Mouse (Mus musculus): ENCODE results near the gene Uqcrc2. TPM values are rescaled to one million over a fixed set of nuclear protein-coding genes. Genes with fewer than 3 reads are reported as not detected.

The Uqcrc2 gene
- polyA plus RNA-seq, 1 experiment from 2014 or later = 345 TPM

DNA sequence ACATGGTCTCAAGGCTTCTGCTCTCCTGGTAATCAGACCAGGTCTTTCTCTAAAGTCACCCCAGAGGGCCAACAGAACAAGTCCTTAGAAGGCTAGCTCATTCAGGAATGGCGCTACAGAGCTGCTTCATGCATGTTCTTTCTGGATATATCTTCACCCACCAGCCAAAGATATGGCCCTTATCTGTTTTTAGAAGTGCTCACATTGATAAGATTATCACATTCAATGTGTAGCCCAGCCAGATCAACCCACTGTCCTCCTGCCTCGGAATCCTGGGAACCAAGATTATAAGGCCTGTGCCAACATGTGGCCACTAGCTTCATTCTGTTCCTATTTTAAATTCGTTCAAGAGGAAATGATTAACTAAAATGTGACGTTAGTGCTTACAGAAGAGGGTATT is 47.0 kb downstream of the Uqcrc2 start:
- Histone ChIP-seq H3K4me3 (ENCODE audit: low read length) (no peak overlapping the region), H3K9me3 (ENCODE audit: control insufficient read depth, low read length) (no peaks in the 10 kb centered on the region), H3K36me3 (ENCODE audit: control insufficient read depth, insufficient read depth, low read length) (no peaks in the 10 kb centered on the region), H3K27ac (ENCODE audit: low read length) (no peak overlapping the region), H3K9ac (ENCODE audit: low read depth, low read length) (no peak overlapping the region), H3K4me2 (ENCODE audit: low read depth, low read length) (no peak overlapping the region), H3K4me1 (ENCODE audit: control insufficient read depth, insufficient read depth, low read length) (peaks cover 14% of the 10 kb centered on the region), H3K27me3 (replicated peaks; ENCODE audit: control insufficient read depth, insufficient read depth, low read length) (no peaks in the 10 kb centered on the region)
- 60% methylated on average over 4 of the region's 4 CpGs for WGBS
- no peak for ATAC-seq

- Histone ChIP-seq H3K4me1 (ENCODE audit: control insufficient read depth, insufficient read depth, low read length) (0 out of 2 replicates have a peak, but pooled peaks cover 8% of the 10 kb centered on the region), H3K27ac (ENCODE audit: low read length) (no peak overlapping the region), H3K9me3 (ENCODE audit: control insufficient read depth, low read length) (no peaks in the 10 kb centered on the region), H3K4me2 (ENCODE audit: low read depth, low read length) (no peak overlapping the region), H3K4me3 (ENCODE audit: low read length) (no peak overlapping the region), H3K36me3 (ENCODE audit: control insufficient read depth, insufficient read depth, low read length) (no peaks in the 10 kb centered on the region), H3K27me3 (replicated peaks; ENCODE audit: control insufficient read depth, insufficient read depth, low read length) (no peaks in the 10 kb centered on the region), H3K9ac (ENCODE audit: low read depth, low read length) (no peak overlapping the region)
- 0 out of 2 replicates have a peak, but pooled peaks have one; percentile 44 for ATAC-seq
- WGBS = 55% methylated on average over 2 of the region's 2 CpGs
These were observed 49.8 kb downstream of the Uqcrc2 start for GRCm38 (mm10) chr7:120684731-120685161.

DNA sequence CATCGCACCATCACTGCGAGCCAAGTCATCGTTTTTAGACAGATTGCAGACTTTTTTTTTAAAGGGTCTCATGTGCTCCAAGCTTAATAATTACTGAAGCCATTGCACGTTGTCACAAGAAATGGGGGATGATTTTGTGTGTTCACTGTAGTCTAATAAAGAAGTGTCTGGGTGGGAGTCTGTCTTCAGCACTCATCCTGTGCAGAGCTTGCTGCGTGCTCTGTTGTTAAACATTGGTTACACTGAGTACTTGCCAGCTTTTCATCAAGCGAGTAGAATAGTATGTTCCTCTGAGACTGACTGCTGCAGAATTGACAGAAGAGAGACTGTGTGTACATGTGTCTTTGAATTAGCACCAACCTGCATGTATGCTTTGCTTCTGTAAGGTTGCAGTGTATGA is 50.3 kb downstream of the Uqcrc2 start:
- no peak overlapping the region for H3K9ac ChIP-seq (ENCODE audit: low read depth, low read length)
- ATAC-seq = no peak
- no peak overlapping the region for H3K4me3 ChIP-seq (ENCODE audit: low read length)
- 0 out of 2 replicates have a peak overlapping the region, but pooled peaks have one; percentile 15 for H3K27ac ChIP-seq (ENCODE audit: low read length)
- no peaks in the 10 kb centered on the region for H3K36me3 ChIP-seq (ENCODE audit: control insufficient read depth, insufficient read depth, low read length)
- H3K4me1 ChIP-seq (ENCODE audit: control insufficient read depth, insufficient read depth, low read length) = 0 out of 2 replicates have a peak, but pooled peaks cover 8% of the 10 kb centered on the region
- H3K9me3 ChIP-seq (ENCODE audit: control insufficient read depth, low read length) = no peaks in the 10 kb centered on the region
- H3K27me3 ChIP-seq (replicated peaks; ENCODE audit: control insufficient read depth, insufficient read depth, low read length) = no peaks in the 10 kb centered on the region
- H3K4me2 ChIP-seq (ENCODE audit: low read depth, low read length) = no peak overlapping the region
- 58% methylated on average over 6 of the region's 6 CpGs for WGBS

DNA sequence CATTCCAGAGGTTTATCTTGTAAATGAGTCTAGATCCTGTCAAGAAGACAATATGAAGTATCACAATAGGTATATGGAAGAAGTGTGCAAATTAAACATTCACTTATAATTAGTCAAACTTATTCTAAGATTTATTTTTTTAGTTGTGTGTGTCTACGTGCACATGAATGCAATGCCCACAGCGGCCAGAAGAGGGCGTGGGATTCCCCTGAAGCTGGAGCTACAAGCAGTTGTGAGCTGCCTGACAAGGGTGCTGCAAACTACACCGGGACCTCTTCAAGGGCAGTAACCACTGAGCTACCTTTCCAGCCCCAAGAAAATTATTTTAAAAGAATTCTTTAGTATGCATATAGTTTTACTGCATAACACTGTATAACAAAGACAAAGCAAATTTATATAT is 55.7 kb downstream of the Uqcrc2 start:
- no peak overlapping the region for H3K4me2 ChIP-seq (ENCODE audit: low read depth, low read length)
- no peak overlapping the region for H3K27ac ChIP-seq (ENCODE audit: low read length)
- no peak overlapping the region for H3K4me3 ChIP-seq (ENCODE audit: low read length)
- no peaks in the 10 kb centered on the region for H3K4me1 ChIP-seq (ENCODE audit: control insufficient read depth, insufficient read depth, low read length)
- ATAC-seq = no peak
- H3K9me3 ChIP-seq (ENCODE audit: control insufficient read depth, low read length) = no peaks in the 10 kb centered on the region
- no peak overlapping the region for H3K9ac ChIP-seq (ENCODE audit: low read depth, low read length)
- H3K27me3 ChIP-seq (replicated peaks; ENCODE audit: control insufficient read depth, insufficient read depth, low read length) = no peaks in the 10 kb centered on the region
- 79% methylated on average over 4 of the region's 4 CpGs for WGBS
- H3K36me3 ChIP-seq (ENCODE audit: control insufficient read depth, insufficient read depth, low read length) = no peaks in the 10 kb centered on the region

DNA sequence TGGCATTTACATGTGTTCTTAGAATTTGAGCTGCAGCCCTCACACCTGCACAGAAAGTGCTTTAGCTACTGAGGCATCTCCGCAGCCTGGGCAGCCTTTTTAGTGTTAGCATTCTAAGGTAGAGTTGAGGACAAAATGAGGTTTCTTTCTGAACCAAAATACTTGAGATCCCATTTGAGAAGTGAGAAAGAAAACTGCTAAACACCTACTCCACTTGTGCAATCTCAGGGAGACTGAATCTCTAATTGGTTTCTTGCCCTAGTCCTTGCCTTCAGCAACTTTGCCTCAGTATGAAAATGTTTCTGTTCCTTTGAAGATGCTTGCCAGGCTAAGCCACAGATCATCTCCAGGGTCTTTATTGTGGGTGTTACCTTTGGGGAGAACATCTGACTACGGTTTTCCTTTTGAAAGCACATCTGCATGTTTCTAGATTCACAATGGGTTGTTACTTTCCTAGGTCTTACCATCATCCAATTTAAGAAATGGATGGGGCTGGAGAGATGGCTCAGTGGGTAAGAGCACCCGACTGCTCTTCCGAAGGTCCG is 58.9 kb downstream of the Uqcrc2 start:
- no peaks in the 10 kb centered on the region for H3K9me3 ChIP-seq (ENCODE audit: control insufficient read depth, low read length)
- H3K4me1 ChIP-seq (ENCODE audit: control insufficient read depth, insufficient read depth, low read length) = no peaks in the 10 kb centered on the region
- H3K36me3 ChIP-seq (ENCODE audit: control insufficient read depth, insufficient read depth, low read length) = no peaks in the 10 kb centered on the region
- no peaks in the 10 kb centered on the region for H3K27me3 ChIP-seq (replicated peaks; ENCODE audit: control insufficient read depth, insufficient read depth, low read length)
- H3K4me2 ChIP-seq (ENCODE audit: low read depth, low read length) = no peak overlapping the region
- ATAC-seq = no peak
- H3K27ac ChIP-seq (ENCODE audit: low read length) = no peak overlapping the region
- H3K9ac ChIP-seq (ENCODE audit: low read depth, low read length) = no peak overlapping the region
- WGBS = 95% methylated on average over 5 of the region's 5 CpGs
- no peak overlapping the region for H3K4me3 ChIP-seq (ENCODE audit: low read length)

DNA sequence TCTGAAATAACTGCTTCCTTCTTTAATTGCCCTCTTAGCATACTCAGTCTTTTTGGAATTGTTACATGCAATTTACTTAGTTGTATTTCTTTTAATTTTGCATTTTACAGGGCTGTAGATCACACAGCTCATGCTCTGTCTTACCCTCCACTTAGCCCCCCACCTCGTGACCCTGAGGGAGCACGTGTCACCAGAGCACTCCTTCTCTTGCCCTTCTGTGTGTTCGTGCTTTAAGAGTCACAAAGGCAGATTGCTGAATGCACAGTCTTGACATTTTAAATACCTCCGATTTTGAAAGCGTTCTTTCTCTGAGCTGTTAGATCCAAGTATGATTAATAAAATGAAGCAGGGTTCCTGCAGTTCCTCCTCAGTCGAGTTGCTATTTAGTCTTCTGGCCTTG is 60.2 kb downstream of the Uqcrc2 start:
- Histone ChIP-seq H3K36me3 (ENCODE audit: control insufficient read depth, insufficient read depth, low read length) (no peaks in the 10 kb centered on the region), H3K27me3 (replicated peaks; ENCODE audit: control insufficient read depth, insufficient read depth, low read length) (no peaks in the 10 kb centered on the region), H3K4me1 (ENCODE audit: control insufficient read depth, insufficient read depth, low read length) (no peaks in the 10 kb centered on the region), H3K4me3 (ENCODE audit: low read length) (no peak overlapping the region), H3K9ac (ENCODE audit: low read depth, low read length) (no peak overlapping the region), H3K4me2 (ENCODE audit: low read depth, low read length) (no peak overlapping the region), H3K9me3 (ENCODE audit: control insufficient read depth, low read length) (no peaks in the 10 kb centered on the region), H3K27ac (ENCODE audit: low read length) (no peak overlapping the region)
- WGBS = 39% methylated on average over 6 of the region's 6 CpGs
- no peak for ATAC-seq

- Histone ChIP-seq H3K4me1 (ENCODE audit: control insufficient read depth, insufficient read depth, low read length) (no peaks in the 10 kb centered on the region), H3K9ac (ENCODE audit: low read depth, low read length) (no peak overlapping the region), H3K9me3 (ENCODE audit: control insufficient read depth, low read length) (no peaks in the 10 kb centered on the region), H3K27ac (ENCODE audit: low read length) (no peak overlapping the region), H3K36me3 (ENCODE audit: control insufficient read depth, insufficient read depth, low read length) (no peaks in the 10 kb centered on the region), H3K27me3 (replicated peaks; ENCODE audit: control insufficient read depth, insufficient read depth, low read length) (no peaks in the 10 kb centered on the region), H3K4me3 (ENCODE audit: low read length) (no peak overlapping the region), H3K4me2 (ENCODE audit: low read depth, low read length) (no peak overlapping the region)
- ATAC-seq = no peak
- WGBS = 75% methylated on average over 1 of the region's 1 CpGs
These were observed 60.7 kb downstream of the Uqcrc2 start for GRCm38 (mm10) chr7:120695641-120696040.

DNA sequence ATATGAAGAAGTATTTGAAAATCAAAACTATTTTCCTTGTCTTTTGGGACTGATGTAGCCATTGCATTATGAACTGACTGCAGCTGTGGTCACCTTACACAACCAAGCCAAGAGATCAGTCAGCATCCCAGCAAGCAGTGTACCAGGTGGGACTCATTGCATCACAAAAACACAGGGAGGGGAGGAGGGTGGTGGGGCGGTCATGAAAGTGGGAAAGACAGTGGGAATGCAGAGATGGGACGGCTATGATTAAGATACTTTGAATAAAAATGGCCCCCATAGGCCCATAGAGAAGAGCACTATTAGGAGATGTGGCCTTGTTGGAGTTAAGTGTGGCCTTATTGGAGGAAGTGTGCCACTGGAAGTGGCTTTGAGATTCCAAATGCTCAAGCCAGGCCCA is 61.4 kb downstream of the Uqcrc2 start:
- H3K36me3 ChIP-seq (ENCODE audit: control insufficient read depth, insufficient read depth, low read length) = no peaks in the 10 kb centered on the region
- 91% methylated on average over 2 of the region's 2 CpGs for WGBS
- ATAC-seq = no peak
- no peak overlapping the region for H3K4me3 ChIP-seq (ENCODE audit: low read length)
- H3K4me2 ChIP-seq (ENCODE audit: low read depth, low read length) = no peak overlapping the region
- no peak overlapping the region for H3K27ac ChIP-seq (ENCODE audit: low read length)
- no peaks in the 10 kb centered on the region for H3K27me3 ChIP-seq (replicated peaks; ENCODE audit: control insufficient read depth, insufficient read depth, low read length)
- H3K9me3 ChIP-seq (ENCODE audit: control insufficient read depth, low read length) = no peaks in the 10 kb centered on the region
- no peak overlapping the region for H3K9ac ChIP-seq (ENCODE audit: low read depth, low read length)
- no peaks in the 10 kb centered on the region for H3K4me1 ChIP-seq (ENCODE audit: control insufficient read depth, insufficient read depth, low read length)

GRCm38 (mm10) chr7:120699586-120699985 is 64.6 kb downstream of the Uqcrc2 start:
- no peak for ATAC-seq

DNA sequence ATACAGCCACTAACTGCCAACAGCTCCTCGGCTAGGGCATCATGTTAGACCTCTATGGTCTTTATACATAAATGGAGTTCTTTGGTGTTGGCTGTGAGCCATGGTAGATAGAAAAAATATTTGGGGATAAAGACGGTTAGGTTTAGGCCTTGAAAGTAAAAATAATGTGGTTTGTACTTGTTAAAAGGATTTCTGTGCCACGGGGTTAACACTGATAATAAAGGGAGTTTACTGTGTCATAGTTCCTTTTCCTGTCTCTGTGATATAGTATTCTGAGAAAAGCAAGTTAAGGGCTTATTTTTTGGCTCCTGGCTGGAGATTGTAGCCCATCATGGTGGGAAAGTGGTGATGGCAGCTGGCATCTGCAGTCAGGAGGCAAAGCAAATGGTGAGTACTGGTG is 68.9 kb downstream of the Uqcrc2 start:
- H3K36me3 ChIP-seq (ENCODE audit: control insufficient read depth, insufficient read depth, low read length) = no peaks in the 10 kb centered on the region
- no peak overlapping the region for H3K4me3 ChIP-seq (ENCODE audit: low read length)
- no peak overlapping the region for H3K9ac ChIP-seq (ENCODE audit: low read depth, low read length)
- no peaks in the 10 kb centered on the region for H3K9me3 ChIP-seq (ENCODE audit: control insufficient read depth, low read length)
- H3K4me2 ChIP-seq (ENCODE audit: low read depth, low read length) = no peak overlapping the region
- H3K27me3 ChIP-seq (replicated peaks; ENCODE audit: control insufficient read depth, insufficient read depth, low read length) = no peaks in the 10 kb centered on the region
- H3K27ac ChIP-seq (ENCODE audit: low read length) = no peak overlapping the region
- ATAC-seq = no peak
- 56% methylated on average over 3 of the region's 3 CpGs for whole genome bisulfite sequencing
- no peaks in the 10 kb centered on the region for H3K4me1 ChIP-seq (ENCODE audit: control insufficient read depth, insufficient read depth, low read length)

More at GRCm38 (mm10) chr7:120699586-120699985, 64.6 kb downstream of the Uqcrc2 start:
- Histone ChIP-seq H3K4me3 (ENCODE audit: low read length) (no peak overlapping the region), H3K4me2 (ENCODE audit: low read depth, low read length) (no peak overlapping the region), H3K27me3 (replicated peaks; ENCODE audit: control insufficient read depth, insufficient read depth, low read length) (no peaks in the 10 kb centered on the region), H3K36me3 (ENCODE audit: control insufficient read depth, insufficient read depth, low read length) (no peaks in the 10 kb centered on the region), H3K9me3 (ENCODE audit: control insufficient read depth, low read length) (no peaks in the 10 kb centered on the region), H3K27ac (ENCODE audit: low read length) (no peak overlapping the region), H3K4me1 (ENCODE audit: control insufficient read depth, insufficient read depth, low read length) (no peaks in the 10 kb centered on the region), H3K9ac (ENCODE audit: low read depth, low read length) (no peak overlapping the region)
- WGBS = 88% methylated on average over 6 of the region's 6 CpGs
